Mouse (Mus musculus) left cerebral cortex, adult 11 months (tissue): ENCODE data around the gene Cd3d.
A peak's percentile ranks its signal among the peaks of the same experiment; 100 is the strongest.
"Not testable (repeated sequence)": the region's sequence is repeated elsewhere in the genome, so short reads cannot be mapped to it uniquely, and the experiment has no call there.

Source experiments
- DNase-seq: peaks from one replicate; pipeline ENCODE4 v3.0.0; 2022; ENCODE audit warnings: low spot score

Cd3d gene

GRCm38 (mm10) chr9:44981676-44982075 is at the start of gene Cd3d:
TSS of gene Cd3d (plus strand) at chr9:44981786.
- no peak for DNase-seq

GRCm38 (mm10) chr9:44941756-44942155 is 39.8 kb upstream of the Cd3d start:
- DNase-seq = no peak

- DNase-seq = no peak
These were observed 39.2 kb upstream of the Cd3d start for GRCm38 (mm10) chr9:44942421-44942820.

GRCm38 (mm10) chr9:44946185-44946695 is 35.3 kb upstream of the Cd3d start:
- no peak for DNase-seq

- DNase-seq = no peak
These were observed 33.8 kb upstream of the Cd3d start for GRCm38 (mm10) chr9:44947836-44948235.

- DNase-seq = no peak
These were observed 27.2 kb upstream of the Cd3d start for GRCm38 (mm10) chr9:44954432-44954831.

GRCm38 (mm10) chr9:44965126-44965832 is 16.3 kb upstream of the Cd3d start, which contains the start of gene Ube4a:
TSS of gene Ube4a (minus strand) at chr9:44965600.
- peak; percentile 97 for DNase-seq

GRCm38 (mm10) chr9:44965833-44966466 is 15.6 kb upstream of the Cd3d start:
- DNase-seq = peak; percentile 19

- DNase-seq = peak; percentile 55
These were observed 14.8 kb upstream of the Cd3d start for GRCm38 (mm10) chr9:44966815-44967242.

- not testable (repeated sequence) for DNase-seq
These were observed 13.8 kb upstream of the Cd3d start for GRCm38 (mm10) chr9:44967763-44968162.

- DNase-seq = no peak
These were observed 12.1 kb upstream of the Cd3d start for GRCm38 (mm10) chr9:44969450-44969849.

GRCm38 (mm10) chr9:44977813-44978212 is 3.8 kb upstream of the Cd3d start:
- DNase-seq = no peak

GRCm38 (mm10) chr9:44979806-44980205 is 1.8 kb upstream of the Cd3d start:
- DNase-seq = no peak

GRCm38 (mm10) chr9:44980242-44980641 is 1.3 kb upstream of the Cd3d start, which contains the start of gene Cd3g:
TSS of gene Cd3g (minus strand) at chr9:44980431.
- no peak for DNase-seq

- no peak for DNase-seq
These were observed 482 bp upstream of the Cd3d start for GRCm38 (mm10) chr9:44981104-44981503.

- no peak for DNase-seq
These were observed 495 bp downstream of the Cd3d start for GRCm38 (mm10) chr9:44982081-44982480.

GRCm38 (mm10) chr9:44982531-44982930 is 945 bp downstream of the Cd3d start:
- no peak for DNase-seq

GRCm38 (mm10) chr9:44983001-44983400 is 1.4 kb downstream of the Cd3d start:
- no peak for DNase-seq

GRCm38 (mm10) chr9:44985721-44986161 is 4.2 kb downstream of the Cd3d start:
- no peak for DNase-seq

- DNase-seq = no peak
These were observed 4.7 kb downstream of the Cd3d start for GRCm38 (mm10) chr9:44986242-44986781.

- DNase-seq = no peak
These were observed 5.4 kb downstream of the Cd3d start for GRCm38 (mm10) chr9:44986976-44987375.

- DNase-seq = no peak
These were observed 10.2 kb downstream of the Cd3d start for GRCm38 (mm10) chr9:44991821-44992220.

GRCm38 (mm10) chr9:44992271-44992670 is 10.7 kb downstream of the Cd3d start:
- no peak for DNase-seq
